Mouse (Mus musculus) forebrain, embryonic 15.5 days (tissue): ENCODE measurements at regions not wholly inside any gene's neighbourhood (a gene's known extent, or its start where the extent isn't known, plus 50 kb on each side); places are given as distances from the start of the nearest gene placed in this dataset.
A peak's percentile ranks its signal among the peaks of the same experiment; 100 is the strongest.

Experiments
- ATAC-seq: fragments of 200-750 bp; cut with Nextera tagmentation; replicated peaks from 2 replicates; pipeline ENCODE4 v1.8.0; 2017; ENCODE audit warnings: mild to moderate bottlenecking, moderate TSS enrichment, moderate library complexity
- H3K27ac ChIP-seq: fragments of 300-500 bp; sonication (generic); replicated peaks from 2 replicates; pipeline ENCODE4 v1.5.1; 2015; ENCODE audit warnings: mild to moderate bottlenecking, inconsistent platforms
- H3K27me3 ChIP-seq: fragments of 300-500 bp; sonication (generic); 2 replicates; pipeline ENCODE4 v1.6.1; 2015; ENCODE audit warnings: inconsistent platforms
- H3K36me3 ChIP-seq: fragments of 300-500 bp; sonication (generic); 2 replicates; pipeline ENCODE4 v1.6.1; 2015; ENCODE audit warnings: mild to moderate bottlenecking, inconsistent platforms
- H3K4me1 ChIP-seq: fragments of 300-500 bp; sonication (generic); 2 replicates; pipeline ENCODE4 v1.6.1; 2015; ENCODE audit warnings: inconsistent platforms
- H3K4me2 ChIP-seq: fragments of 300-500 bp; sonication (generic); replicated peaks from 2 replicates; pipeline ENCODE4 v1.6.1; 2015; ENCODE audit warnings: mild to moderate bottlenecking, inconsistent platforms
- H3K4me3 ChIP-seq: fragments of 300-500 bp; sonication (generic); 2 replicates; pipeline ENCODE4 v1.5.1; 2015; ENCODE audit warnings: mild to moderate bottlenecking, inconsistent platforms
- H3K9ac ChIP-seq: fragments of 300-500 bp; sonication (generic); replicated peaks from 2 replicates; pipeline ENCODE4 v1.6.1; 2015; ENCODE audit warnings: mild to moderate bottlenecking, inconsistent platforms
- H3K9me3 ChIP-seq: fragments of 300-500 bp; sonication (generic); 2 replicates; pipeline ENCODE4 v1.6.1; 2016; ENCODE audit warnings: inconsistent platforms
- WGBS: fragments of 180-500 bp; shearing (Covaris S2); methylation state at CpG from one replicate; pipeline ENCODE4 v1.1.7; 2015; ENCODE audit warnings: mixed read lengths; 5-methylcytosine and 5-hydroxymethylcytosine counted together

- no peak overlapping the region for H3K4me3 ChIP-seq
- no peaks in the 10 kb centered on the region for H3K4me1 ChIP-seq
- H3K9me3 ChIP-seq = no peaks in the 10 kb centered on the region
- no peak overlapping the region for H3K4me2 ChIP-seq
- H3K27me3 ChIP-seq = no peaks in the 10 kb centered on the region
- no peak for ATAC-seq
- 70% methylated on average over 24 of the region's 24 CpGs for WGBS
- H3K36me3 ChIP-seq = no peaks in the 10 kb centered on the region
- H3K9ac ChIP-seq = no peak overlapping the region
- no peak overlapping the region for H3K27ac ChIP-seq
Observed at GRCm38 (mm10) chr6:50808811-50809668, 154.8 kb upstream of the Npvf start.

DNA sequence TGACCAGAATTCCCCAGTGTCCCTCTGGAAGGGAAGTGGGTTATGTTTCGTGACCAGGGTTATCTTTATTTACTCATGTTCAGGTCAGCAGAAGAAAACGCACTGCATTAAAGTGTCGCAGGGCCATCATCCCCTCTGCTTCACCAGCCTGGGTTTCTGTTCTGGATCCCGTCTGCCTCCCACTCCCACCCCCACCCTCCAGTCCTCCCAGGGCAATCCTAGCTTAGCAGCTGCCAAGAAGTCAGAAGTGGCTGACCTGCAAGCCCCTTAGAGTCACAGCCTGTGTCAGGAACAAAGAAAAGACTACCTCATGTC, 155.4 kb upstream of the Npvf start:
- H3K36me3 ChIP-seq = no peaks in the 10 kb centered on the region
- H3K9ac ChIP-seq = no peak overlapping the region
- H3K4me2 ChIP-seq = no peak overlapping the region
- H3K27me3 ChIP-seq = no peaks in the 10 kb centered on the region
- H3K27ac ChIP-seq = no peak overlapping the region
- H3K9me3 ChIP-seq = no peaks in the 10 kb centered on the region
- 73% methylated on average over 4 of the region's 4 CpGs for WGBS
- no peaks in the 10 kb centered on the region for H3K4me1 ChIP-seq
- no peak overlapping the region for H3K4me3 ChIP-seq
- ATAC-seq = no peak

GRCm38 (mm10) chr6:50814936-50815500, 160.8 kb upstream of the Npvf start:
- peak; percentile 75 for ATAC-seq
- Histone ChIP-seq H3K9me3 (no peaks in the 10 kb centered on the region), H3K4me3 (no peak overlapping the region), H3K9ac (no peak overlapping the region), H3K4me1 (peaks cover 14% of the 10 kb centered on the region), H3K27me3 (no peaks in the 10 kb centered on the region), H3K27ac (peak overlapping the region; percentile 51), H3K36me3 (no peaks in the 10 kb centered on the region), H3K4me2 (no peak overlapping the region)
- 25% methylated on average over 10 of the region's 10 CpGs for WGBS

DNA sequence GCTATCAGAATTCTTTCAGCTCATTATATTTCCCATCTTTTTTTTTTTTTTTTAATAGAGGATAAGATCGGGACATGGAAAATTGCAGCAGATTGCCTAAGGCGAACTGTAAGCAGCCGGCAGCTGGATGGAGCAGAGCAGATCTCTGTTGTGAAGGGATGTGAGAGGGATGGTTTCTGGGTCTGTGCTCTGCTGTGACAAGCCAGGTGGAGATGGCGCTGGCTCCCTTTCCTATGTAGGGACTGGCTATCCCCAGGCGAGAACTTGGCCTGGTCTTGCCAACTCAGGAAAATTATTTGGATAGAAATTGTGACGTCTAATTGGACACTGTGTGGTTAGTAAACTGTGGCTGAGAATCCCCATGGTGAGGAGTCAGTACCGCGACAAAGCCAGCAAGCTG, 161.3 kb upstream of the Npvf start:
- peak overlapping the region; percentile 51 for H3K27ac ChIP-seq
- H3K36me3 ChIP-seq = no peaks in the 10 kb centered on the region
- H3K4me2 ChIP-seq = no peak overlapping the region
- 45% methylated on average over 8 of the region's 8 CpGs for WGBS
- no peaks in the 10 kb centered on the region for H3K9me3 ChIP-seq
- no peak overlapping the region for H3K9ac ChIP-seq
- H3K4me1 ChIP-seq = peaks cover 14% of the 10 kb centered on the region
- H3K4me3 ChIP-seq = no peak overlapping the region
- H3K27me3 ChIP-seq = no peaks in the 10 kb centered on the region
- ATAC-seq = peak; percentile 74

DNA sequence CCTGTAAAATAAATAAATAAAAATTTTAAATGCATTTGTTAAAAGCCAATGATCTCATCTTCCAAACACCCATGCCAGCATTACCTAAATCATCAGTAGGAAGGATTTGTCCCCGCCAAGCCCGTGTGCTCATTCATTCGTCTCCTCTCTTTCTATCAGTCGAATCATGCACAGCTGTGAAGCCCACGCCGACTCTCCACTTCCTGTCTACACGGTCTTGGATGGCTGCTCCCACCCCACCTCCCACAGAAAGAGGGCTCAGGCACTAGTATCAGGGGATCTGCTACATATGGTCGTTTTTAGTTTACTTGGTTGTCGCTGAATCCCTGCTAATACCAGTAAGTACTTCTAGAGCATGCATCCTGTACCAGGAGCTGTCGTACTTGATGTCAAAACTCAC, 163.2 kb upstream of the Npvf start:
- ATAC-seq = no peak
- no peaks in the 10 kb centered on the region for H3K27me3 ChIP-seq
- no peak overlapping the region for H3K9ac ChIP-seq
- H3K4me1 ChIP-seq = peaks cover 30% of the 10 kb centered on the region
- WGBS = 74% methylated on average over 10 of the region's 10 CpGs
- no peaks in the 10 kb centered on the region for H3K9me3 ChIP-seq
- no peaks in the 10 kb centered on the region for H3K36me3 ChIP-seq
- H3K4me2 ChIP-seq = no peak overlapping the region
- no peak overlapping the region for H3K4me3 ChIP-seq
- no peak overlapping the region for H3K27ac ChIP-seq

GRCm38 (mm10) chr6:50818433-50818832, 164.2 kb upstream of the Npvf start:
- Histone ChIP-seq H3K4me1 (peaks cover 40% of the 10 kb centered on the region), H3K27ac (no peak overlapping the region)
- 94% methylated on average over 5 of the region's 5 CpGs for WGBS

DNA sequence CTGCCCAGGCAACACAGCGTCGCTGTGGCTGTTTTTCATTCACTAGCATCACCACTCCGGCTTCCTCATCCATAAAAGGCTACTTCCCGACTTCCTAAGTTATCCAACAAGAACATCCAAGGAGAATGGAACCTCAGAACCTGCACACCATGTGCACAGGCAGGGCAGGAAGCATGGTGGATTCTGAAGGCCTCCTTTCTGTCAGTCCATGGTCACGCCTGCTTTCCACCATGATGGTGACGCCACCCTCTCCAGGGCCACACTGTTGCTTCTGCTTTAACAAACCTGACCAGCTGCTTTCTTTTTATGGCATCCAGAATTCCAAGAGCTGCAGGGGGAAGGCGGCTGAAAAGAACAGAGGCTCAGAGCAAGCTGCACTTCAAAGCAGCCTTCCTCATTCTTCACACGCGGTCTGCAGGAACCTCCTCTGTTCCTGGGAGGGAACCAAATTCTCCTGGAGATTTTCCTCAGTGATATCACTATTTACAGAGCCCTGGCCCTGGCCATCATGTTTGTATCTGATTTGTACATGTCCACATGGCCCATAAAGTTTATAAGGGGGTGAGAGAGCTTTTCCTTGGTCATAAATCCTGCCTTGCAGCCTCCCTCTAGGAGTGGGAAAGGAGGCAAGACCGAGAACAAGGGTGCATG, 164.8 kb upstream of the Npvf start:
- Histone ChIP-seq H3K4me3 (no peak overlapping the region), H3K4me1 (peaks cover 45% of the 10 kb centered on the region), H3K9me3 (no peaks in the 10 kb centered on the region), H3K27ac (no peak overlapping the region), H3K4me2 (no peak overlapping the region), H3K36me3 (no peaks in the 10 kb centered on the region), H3K9ac (no peak overlapping the region), H3K27me3 (no peaks in the 10 kb centered on the region)
- ATAC-seq = no peak
- 66% methylated on average over 10 of the region's 10 CpGs for WGBS

More at GRCm38 (mm10) chr6:50818433-50818832, 164.2 kb upstream of the Npvf start:
- H3K27me3 ChIP-seq = no peaks in the 10 kb centered on the region
- no peak overlapping the region for H3K9ac ChIP-seq
- no peak overlapping the region for H3K4me3 ChIP-seq
- ATAC-seq = no peak
- no peaks in the 10 kb centered on the region for H3K36me3 ChIP-seq
- H3K9me3 ChIP-seq = no peaks in the 10 kb centered on the region
- no peak overlapping the region for H3K4me2 ChIP-seq

GRCm38 (mm10) chr6:50821401-50822235, 167.4 kb upstream of the Npvf start:
- Histone ChIP-seq H3K4me3 (no peak overlapping the region), H3K9ac (no peak overlapping the region), H3K27ac (peak overlapping the region; percentile 61), H3K4me2 (no peak overlapping the region), H3K4me1 (peaks cover 31% of the 10 kb centered on the region), H3K9me3 (no peaks in the 10 kb centered on the region), H3K27me3 (no peaks in the 10 kb centered on the region), H3K36me3 (no peaks in the 10 kb centered on the region)
- 0 out of 2 replicates have a peak, but pooled peaks have one; percentile 45 for ATAC-seq
- 45% methylated on average over 12 of the region's 12 CpGs for WGBS

- WGBS = 45% methylated on average over 18 of the region's 18 CpGs
- H3K27ac ChIP-seq = peak overlapping the region; percentile 61
Observed at GRCm38 (mm10) chr6:50822236-50823151, 168.3 kb upstream of the Npvf start.

DNA sequence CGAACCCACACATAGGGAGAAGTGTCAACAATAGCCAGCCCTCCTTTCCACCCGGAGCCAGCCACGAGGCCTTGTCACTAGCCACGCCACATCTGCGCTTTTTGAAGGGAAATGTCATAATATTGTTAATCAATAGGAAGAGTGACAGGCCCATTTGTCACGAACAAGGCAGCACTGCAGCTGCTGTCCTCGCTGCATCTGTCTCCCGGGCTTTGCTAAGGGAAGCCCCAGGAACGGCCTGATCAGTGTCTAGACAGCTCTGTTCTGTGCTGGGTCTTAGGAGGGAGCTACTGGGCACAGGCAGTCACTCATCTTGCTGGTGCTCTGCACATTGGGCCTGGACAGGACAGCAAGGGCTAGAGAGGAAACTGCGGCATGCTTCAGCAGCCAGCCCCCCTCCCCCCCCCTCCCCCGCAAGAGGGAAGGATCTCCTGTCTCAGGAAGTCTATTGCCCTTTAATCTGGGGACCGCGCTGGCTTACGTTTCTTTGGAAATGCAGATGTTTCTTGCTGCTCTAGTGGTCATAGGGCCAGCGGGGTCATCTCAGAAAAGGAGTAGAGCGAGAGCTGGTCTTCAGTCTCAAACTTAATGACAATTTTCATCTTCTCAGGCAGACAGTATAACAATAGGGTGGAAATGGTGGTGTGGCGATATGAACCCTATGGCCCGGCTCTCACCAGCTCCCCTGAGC, 169.1 kb upstream of the Npvf start:
- Histone ChIP-seq H3K36me3 (no peaks in the 10 kb centered on the region), H3K9me3 (no peaks in the 10 kb centered on the region; the same call in 1 of the 2 replicates), H3K27me3 (no peaks in the 10 kb centered on the region), H3K4me1 (peaks cover 31% of the 10 kb centered on the region), H3K4me2 (no peak overlapping the region), H3K4me3 (no peak overlapping the region), H3K9ac (no peak overlapping the region), H3K27ac (peak overlapping the region; percentile 61)
- ATAC-seq = peak; percentile 91
- WGBS = 18% methylated on average over 18 of the region's 18 CpGs

More at GRCm38 (mm10) chr6:50822236-50823151, 168.3 kb upstream of the Npvf start:
- Histone ChIP-seq H3K9ac (no peak overlapping the region), H3K36me3 (no peaks in the 10 kb centered on the region), H3K9me3 (no peaks in the 10 kb centered on the region), H3K27me3 (no peaks in the 10 kb centered on the region), H3K4me2 (no peak overlapping the region), H3K4me3 (no peak overlapping the region), H3K4me1 (peaks cover 31% of the 10 kb centered on the region)
- ATAC-seq = peak; percentile 49

DNA sequence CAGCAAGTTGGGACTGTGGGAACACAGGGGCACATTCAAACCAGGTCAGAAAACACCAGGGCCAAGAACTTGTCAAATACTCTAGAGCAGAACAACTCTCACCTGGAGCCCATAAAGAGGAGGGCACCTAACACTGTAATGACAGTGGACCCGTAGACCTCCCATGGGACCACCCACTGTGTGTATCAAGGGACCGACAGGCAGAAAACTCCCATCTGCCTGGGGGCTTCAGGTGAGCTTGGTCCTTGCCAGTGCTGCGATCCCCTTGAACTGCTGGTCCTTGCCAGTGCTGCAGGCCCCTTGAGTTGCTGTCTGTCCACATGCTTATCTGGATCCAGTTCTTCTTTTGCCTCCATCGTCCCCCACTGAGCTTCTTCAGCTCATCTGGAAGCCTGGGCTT, 170.2 kb upstream of the Npvf start:
- H3K4me1 ChIP-seq = peaks cover 31% of the 10 kb centered on the region
- H3K4me3 ChIP-seq = no peak overlapping the region
- no peaks in the 10 kb centered on the region; the same call in 1 of the 2 replicates for H3K9me3 ChIP-seq
- ATAC-seq = no peak
- H3K36me3 ChIP-seq = no peaks in the 10 kb centered on the region
- H3K9ac ChIP-seq = no peak overlapping the region
- WGBS = 77% methylated on average over 4 of the region's 4 CpGs
- H3K27ac ChIP-seq = no peak overlapping the region
- no peak overlapping the region for H3K4me2 ChIP-seq
- H3K27me3 ChIP-seq = no peaks in the 10 kb centered on the region
